Mouse (Mus musculus): Measurements from ENCODE around the gene Amt.
"Not testable (repeated sequence)": the region's sequence is repeated elsewhere in the genome, so short reads cannot be mapped to it uniquely, and the experiment has no call there.

Gene Amt

GRCm38 (mm10) chr9:108296453-108297355 is at the start of gene Amt:
TSS of gene Amt (plus strand) at chr9:108296853.
- DNase-seq = peak; percentile 63

DNA sequence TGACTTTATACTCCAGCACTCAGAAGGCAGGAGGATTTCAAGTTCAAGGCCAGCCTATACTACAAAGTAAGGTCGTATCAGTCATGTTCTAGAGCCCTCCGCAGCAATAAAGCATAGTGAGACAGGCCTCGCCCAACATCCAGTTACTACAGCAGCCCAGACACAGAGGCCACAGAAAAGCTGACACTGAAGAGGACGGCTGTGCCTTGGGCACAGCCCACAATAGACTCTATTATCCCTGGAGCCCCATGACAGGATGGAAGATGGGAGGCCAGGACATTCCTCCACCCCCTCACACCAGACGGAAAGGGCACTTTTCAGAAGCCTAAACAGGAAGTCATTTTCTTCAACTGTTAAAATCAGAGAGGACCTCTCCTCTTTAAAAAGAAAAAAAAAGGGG is 47.7 kb upstream of the Amt start:
- no peak for DNase-seq

DNA sequence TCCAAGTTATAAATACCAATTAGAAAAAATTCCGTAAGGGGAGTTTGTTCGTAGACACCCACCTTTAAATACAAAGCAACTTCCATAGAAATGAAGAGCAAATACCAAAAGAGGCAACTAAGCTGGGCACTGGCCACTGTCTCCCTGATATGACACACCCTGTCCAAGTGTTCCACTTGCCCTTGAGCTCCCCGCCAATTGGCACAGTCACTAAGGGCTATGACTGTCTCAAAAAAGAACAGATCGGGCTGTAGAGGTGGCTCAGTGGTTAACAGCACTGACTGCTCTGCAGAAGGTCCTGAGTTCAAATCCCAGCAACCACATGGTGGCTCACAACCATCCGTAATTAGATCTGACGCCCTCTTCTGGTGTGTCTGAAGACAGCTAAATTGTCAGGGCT is 44.8 kb upstream of the Amt start:
- DNase-seq = no peak

GRCm38 (mm10) chr9:108252766-108253165 is 43.9 kb upstream of the Amt start:
- DNase-seq = no peak

- DNase-seq = no peak
These were observed 36.1 kb upstream of the Amt start for GRCm38 (mm10) chr9:108260526-108260925.

DNA sequence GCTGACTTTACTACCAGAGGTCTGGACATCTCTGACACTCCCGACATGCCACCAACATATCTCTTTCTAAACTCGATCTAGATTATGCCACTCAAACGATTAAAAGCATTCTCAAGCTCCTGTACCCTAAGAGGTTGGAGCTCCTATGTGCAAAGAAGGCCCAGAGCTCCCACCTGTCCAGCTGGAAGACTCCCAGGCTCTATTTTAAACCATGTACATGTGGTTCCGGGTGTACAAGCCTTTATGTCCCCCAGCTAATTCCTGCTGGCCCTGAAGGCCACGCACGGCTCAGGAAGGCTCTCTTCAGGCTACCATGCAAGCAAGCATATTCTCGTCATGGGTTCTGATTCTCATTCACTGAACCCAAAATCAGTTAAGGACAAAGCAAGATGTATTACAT is 34.8 kb upstream of the Amt start:
- no peak for DNase-seq

- DNase-seq = no peak
These were observed 34.1 kb upstream of the Amt start for GRCm38 (mm10) chr9:108262494-108263049.

DNA sequence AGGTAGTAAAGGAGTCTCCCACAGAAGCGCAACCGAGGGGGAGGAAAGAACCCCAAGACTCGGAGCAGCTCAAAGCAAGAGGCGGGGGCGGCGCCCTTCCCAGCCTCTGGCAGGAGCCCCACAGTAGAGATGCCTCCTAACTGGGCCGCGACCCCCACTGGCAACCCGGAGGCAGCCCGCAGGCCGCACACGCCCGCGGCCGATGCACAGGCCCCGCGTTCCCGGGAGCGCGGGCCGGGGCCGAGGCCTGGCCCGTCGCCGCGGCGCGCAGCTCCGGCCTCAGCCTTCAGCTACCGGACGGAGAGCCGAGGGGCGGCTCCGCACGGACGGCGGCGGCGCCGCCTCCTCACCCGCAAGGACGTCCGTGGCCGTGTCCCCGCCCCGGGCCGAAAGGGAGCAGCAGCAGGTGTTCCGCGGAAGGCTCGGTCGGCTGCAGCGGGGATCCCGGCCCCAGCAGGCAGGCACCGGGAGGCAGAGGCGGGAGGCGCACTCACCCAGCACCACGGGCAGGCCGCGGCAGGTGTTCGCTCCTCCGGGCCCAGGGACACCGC is 33.4 kb upstream of the Amt start:
- DNase-seq = no peak

DNA sequence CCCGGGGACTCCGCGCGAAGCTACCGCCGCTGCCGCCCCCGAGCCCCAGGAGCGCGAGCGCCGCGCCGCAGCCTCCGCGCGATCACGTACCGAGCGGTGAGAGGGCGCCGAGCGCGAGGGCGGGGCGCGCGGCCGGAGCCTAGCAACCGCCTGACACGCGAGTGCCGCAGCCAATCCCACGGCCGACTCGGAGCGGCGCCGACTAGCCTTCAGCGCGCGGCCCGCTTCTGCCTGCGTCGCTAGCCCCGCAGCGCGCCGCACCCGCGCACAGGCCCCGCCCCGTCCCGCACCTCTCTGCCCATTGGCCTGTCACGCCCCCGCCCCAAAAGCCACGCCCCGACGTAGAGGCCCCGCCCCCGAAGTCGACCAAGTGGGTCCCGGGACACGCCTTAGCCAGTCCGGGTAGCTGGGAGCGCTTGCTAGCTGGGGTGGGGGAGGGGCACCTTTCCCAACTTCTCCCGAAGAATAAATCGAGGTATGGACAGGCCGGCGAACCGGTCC is 32.9 kb upstream of the Amt start, which contains the start of gene Dag1:
Gene Dag1 (minus strand): TSS at position 269 of the 501 bp plus-strand sequence.
- peak; percentile 99 for DNase-seq

DNA sequence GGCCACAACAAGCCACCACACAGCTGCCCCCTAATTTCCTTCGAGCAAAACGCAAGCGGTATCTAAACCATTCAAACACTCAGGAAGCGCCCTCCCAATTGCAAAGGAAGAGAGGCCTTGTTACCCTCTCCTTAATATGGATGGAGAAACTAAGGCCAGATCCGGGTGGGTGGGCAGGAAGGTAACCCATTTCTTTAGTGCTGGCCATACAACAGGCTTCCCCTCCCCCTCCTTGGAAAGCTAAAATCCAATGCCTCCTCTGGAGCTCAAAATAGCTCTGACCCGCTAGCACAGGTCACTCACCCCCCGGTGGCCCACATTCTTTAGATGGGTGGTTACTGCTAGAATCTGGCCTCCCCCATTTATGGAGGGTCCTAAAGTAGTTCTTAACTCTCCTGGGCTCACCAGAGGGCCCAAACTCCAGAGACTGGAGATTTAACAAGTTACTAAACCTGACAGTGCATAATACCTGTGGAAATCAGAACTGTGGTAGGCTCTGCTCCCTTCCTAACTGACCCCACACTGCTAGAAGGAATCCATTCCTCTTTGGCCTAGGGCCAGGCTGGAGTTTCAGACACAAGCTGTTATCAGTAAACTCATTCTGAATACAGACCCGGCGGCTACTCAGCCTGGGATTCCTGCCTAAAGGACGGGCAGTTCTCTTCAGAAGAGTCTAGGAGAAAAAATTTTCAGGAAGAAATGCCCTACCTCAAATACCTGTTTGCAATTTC is 32.3 kb upstream of the Amt start:
- DNase-seq = peak; percentile 62

- no peak for DNase-seq
These were observed 30.3 kb upstream of the Amt start for GRCm38 (mm10) chr9:108266261-108266935.

GRCm38 (mm10) chr9:108267691-108268090 is 29.0 kb upstream of the Amt start:
- no peak for DNase-seq

- DNase-seq = not testable (repeated sequence)
These were observed 28.0 kb upstream of the Amt start for GRCm38 (mm10) chr9:108268701-108269100.

- DNase-seq = no peak
These were observed 24.7 kb upstream of the Amt start for GRCm38 (mm10) chr9:108271941-108272340.

DNA sequence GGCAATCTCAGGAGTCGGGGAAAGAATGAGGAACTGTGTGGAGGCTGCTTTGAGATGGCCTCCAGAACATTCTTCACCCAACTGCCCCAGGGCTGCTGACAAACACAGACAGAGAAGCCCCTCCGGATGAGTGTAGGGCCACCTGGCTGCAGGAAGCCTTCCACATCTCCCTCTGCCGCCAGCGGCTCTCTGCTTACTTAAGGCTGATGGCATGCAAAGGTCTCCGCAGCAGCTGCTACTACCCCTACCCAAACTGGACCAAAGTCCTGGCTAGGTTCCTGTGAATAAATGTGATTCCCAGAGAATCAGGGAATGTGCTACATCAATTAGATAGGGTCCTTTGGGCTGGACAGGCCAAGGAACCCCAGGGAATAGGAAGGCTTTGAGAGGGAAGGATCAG is 24.0 kb upstream of the Amt start:
- DNase-seq = no peak

DNA sequence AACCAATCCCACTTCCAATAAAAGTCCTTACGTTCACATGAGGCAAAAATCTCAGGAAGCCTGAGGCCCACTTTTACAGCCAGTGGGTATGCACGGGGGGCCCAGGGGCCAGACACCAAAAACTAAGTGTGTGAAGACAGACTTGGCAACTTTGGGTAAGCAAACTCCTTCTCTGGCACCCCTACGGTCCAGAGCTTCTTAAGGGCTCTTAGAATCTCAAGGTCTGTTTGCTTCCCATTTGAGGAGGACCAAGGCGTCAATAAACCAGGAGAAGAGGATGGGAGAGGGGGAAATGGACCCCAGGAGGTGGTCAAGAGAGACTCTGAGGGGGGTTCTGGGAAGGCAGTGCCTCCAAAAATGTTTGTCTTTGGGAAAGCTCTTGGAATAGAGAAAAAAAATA is 23.2 kb upstream of the Amt start:
- DNase-seq = no peak

GRCm38 (mm10) chr9:108274476-108275330 is 21.9 kb upstream of the Amt start:
- no peak for DNase-seq

DNA sequence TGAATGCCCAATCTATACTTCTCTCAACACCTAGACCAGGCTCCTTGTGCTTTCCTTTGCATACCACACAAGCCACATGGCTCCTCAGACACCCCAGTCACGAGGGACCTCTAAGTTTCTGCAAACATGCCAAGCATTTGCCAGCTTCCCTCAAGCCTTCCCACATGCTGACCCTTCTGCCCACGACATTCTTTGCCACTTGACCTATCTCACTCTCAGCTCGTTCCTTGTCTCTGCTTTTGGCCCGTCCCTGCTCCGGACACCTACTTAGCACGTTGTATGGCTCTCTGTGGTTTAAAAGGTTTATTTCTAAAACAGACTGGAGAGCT is 21.4 kb upstream of the Amt start:
- no peak for DNase-seq

- DNase-seq = no peak
These were observed 17.8 kb upstream of the Amt start for GRCm38 (mm10) chr9:108278697-108279450.

GRCm38 (mm10) chr9:108280071-108280828 is 16.4 kb upstream of the Amt start:
- DNase-seq = no peak

All from cerebellum, adult 9-11 months (tissue).